Mouse (Mus musculus): ENCODE measurements around the gene 1700017D01Rik. TPM values are rescaled to one million over a fixed set of nuclear protein-coding genes. Genes with fewer than 3 reads are reported as not detected.
A peak's percentile ranks its signal among the peaks of the same experiment; 100 is the strongest.
"Not testable (repeated sequence)": the region's sequence is repeated elsewhere in the genome, so short reads cannot be mapped to it uniquely, and the experiment has no call there.

The 1700017D01Rik gene
- polyA plus RNA-seq, 1 experiment from 2014 or later: not detected

DNA sequence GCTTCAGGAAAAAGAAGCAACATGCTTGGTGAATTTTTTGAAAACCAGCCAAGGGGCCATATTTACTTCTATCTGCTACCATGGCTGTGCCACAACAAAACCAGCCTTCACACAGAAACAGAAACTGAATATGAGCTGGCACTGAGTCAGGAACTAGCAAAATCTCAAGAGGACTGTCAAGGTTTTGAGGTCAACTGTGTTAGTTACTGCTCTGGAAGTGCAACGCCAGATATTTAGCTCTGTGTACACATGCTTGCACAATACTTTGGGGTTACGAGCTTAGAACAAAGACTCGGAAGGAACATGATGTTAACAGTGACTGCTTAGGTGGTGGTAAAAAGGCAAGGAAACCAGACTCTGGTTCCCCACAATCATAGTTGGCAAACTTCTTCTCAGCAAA is 22.9 kb downstream of the 1700017D01Rik start:
- no peak for ATAC-seq (ENCODE audit: low read depth)
- H3K4me2 ChIP-seq (ENCODE audit: low read depth, low read length): no peak overlapping the region
- H3K9ac ChIP-seq (ENCODE audit: low read depth, low read length): no peak overlapping the region
- no peaks in the 10 kb centered on the region for H3K4me1 ChIP-seq (ENCODE audit: control insufficient read depth, insufficient read depth, low read length)
- no peak overlapping the region for H3K4me3 ChIP-seq (ENCODE audit: low read depth, low read length)
- peak; percentile 1 for DNase-seq (ENCODE audit: low spot score)
- no peaks in the 10 kb centered on the region for H3K36me3 ChIP-seq (ENCODE audit: control insufficient read depth, insufficient read depth, low read length)
- WGBS: 84% methylated on average over 3 of the region's 3 CpGs
- H3K9me3 ChIP-seq (ENCODE audit: control insufficient read depth, low read length): no peaks in the 10 kb centered on the region
- H3K27ac ChIP-seq (replicated peaks; ENCODE audit: low read depth, low read length): no peak overlapping the region
- no peaks in the 10 kb centered on the region for H3K27me3 ChIP-seq (replicated peaks; ENCODE audit: control insufficient read depth, insufficient read depth, low read length)

DNA sequence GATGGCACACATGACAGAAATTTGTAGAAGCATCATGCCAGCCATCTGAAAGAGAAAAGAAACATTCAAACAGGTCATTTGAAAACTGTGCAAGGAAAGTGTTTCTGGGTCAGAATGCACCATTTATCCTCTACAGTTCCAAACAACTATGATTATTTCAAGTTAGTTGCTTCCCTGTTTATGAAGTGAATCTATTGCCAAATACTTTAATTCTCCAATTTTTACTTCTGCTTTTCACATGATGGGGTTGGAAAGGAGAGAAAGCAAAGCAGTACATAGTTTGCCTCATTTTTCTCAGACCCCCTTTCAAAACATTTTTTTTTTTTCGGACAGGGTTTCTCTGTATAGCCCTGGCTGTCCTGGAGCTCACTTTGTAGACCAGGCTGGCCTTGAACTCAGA is 28.8 kb downstream of the 1700017D01Rik start:
- WGBS: 74% methylated on average over 1 of the region's 1 CpGs
- Histone ChIP-seq H3K27me3 (replicated peaks; ENCODE audit: control insufficient read depth, insufficient read depth, low read length) (no peaks in the 10 kb centered on the region), H3K9me3 (ENCODE audit: control insufficient read depth, low read length) (no peaks in the 10 kb centered on the region), H3K27ac (replicated peaks; ENCODE audit: low read depth, low read length) (no peak overlapping the region), H3K4me3 (ENCODE audit: low read depth, low read length) (no peak overlapping the region), H3K4me1 (ENCODE audit: control insufficient read depth, insufficient read depth, low read length) (no peaks in the 10 kb centered on the region), H3K36me3 (ENCODE audit: control insufficient read depth, insufficient read depth, low read length) (no peaks in the 10 kb centered on the region), H3K4me2 (ENCODE audit: low read depth, low read length) (no peak overlapping the region), H3K9ac (ENCODE audit: low read depth, low read length) (no peak overlapping the region)
- ATAC-seq (ENCODE audit: low read depth) (no peak), DNase-seq (ENCODE audit: low spot score) (no peak)

DNA sequence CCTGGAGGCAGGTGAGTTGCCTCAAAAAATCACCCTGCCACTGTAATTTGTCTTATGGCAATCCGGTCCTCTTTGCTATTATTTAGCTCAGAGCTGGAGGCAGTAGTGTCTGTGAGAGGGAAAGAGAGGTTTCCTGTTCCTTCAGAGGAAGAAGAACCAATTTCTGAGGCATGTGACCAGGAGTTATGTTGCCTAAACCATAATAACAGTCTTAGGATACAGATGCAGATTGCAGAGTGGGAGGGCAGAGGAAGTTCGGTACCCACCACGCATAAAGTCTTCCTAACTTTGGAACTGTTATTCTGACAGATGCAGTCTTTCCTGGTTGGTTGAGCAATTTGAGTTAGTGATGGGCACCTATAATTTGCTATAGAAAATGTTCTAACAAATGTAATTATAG is 32.3 kb downstream of the 1700017D01Rik start:
- Histone ChIP-seq H3K9me3 (ENCODE audit: control insufficient read depth, low read length) (no peaks in the 10 kb centered on the region), H3K4me1 (ENCODE audit: control insufficient read depth, insufficient read depth, low read length) (no peaks in the 10 kb centered on the region), H3K9ac (ENCODE audit: low read depth, low read length) (no peak overlapping the region), H3K27ac (replicated peaks; ENCODE audit: low read depth, low read length) (no peak overlapping the region), H3K36me3 (ENCODE audit: control insufficient read depth, insufficient read depth, low read length) (no peaks in the 10 kb centered on the region), H3K4me3 (ENCODE audit: low read depth, low read length) (no peak overlapping the region), H3K4me2 (ENCODE audit: low read depth, low read length) (no peak overlapping the region), H3K27me3 (replicated peaks; ENCODE audit: control insufficient read depth, insufficient read depth, low read length) (peaks cover 3% of the 10 kb centered on the region; the same call in 1 of the 2 replicates)
- DNase-seq (ENCODE audit: low spot score): no peak
- no peak for ATAC-seq (ENCODE audit: low read depth)
- WGBS: 81% methylated on average over 3 of the region's 3 CpGs

DNA sequence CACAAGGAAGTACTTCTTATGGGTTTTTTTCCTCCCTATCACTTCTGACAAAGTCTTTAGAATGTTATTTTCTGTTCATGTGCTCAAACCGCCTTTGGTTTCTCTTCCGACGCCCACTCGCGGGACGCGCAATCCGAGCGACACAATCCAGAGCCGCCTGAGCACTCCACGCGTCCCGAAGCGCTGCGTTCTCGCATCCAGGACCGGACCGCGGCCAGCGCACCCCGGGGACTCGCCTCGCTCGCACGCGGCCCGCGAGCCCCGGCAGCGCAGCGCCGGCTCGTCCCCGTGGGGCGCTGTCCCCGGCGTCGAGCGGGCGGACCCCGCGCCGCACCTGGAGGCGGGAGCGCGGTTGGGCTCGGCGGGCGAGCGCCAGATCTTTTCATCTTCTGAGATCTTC is 38.5 kb downstream of the 1700017D01Rik start:
- H3K9ac ChIP-seq (ENCODE audit: low read depth, low read length); H3K27ac ChIP-seq (replicated peaks; ENCODE audit: low read depth, low read length); H3K36me3 ChIP-seq (ENCODE audit: control insufficient read depth, insufficient read depth, low read length); ATAC-seq (ENCODE audit: low read depth); DNase-seq (ENCODE audit: low spot score); H3K9me3 ChIP-seq (ENCODE audit: control insufficient read depth, low read length); H3K4me1 ChIP-seq (ENCODE audit: control insufficient read depth, insufficient read depth, low read length): not testable (repeated sequence)
- Histone ChIP-seq H3K4me3 (ENCODE audit: low read depth, low read length) (peak overlapping the region; percentile 38), H3K27me3 (replicated peaks; ENCODE audit: control insufficient read depth, insufficient read depth, low read length) (peaks cover 11% of the 10 kb centered on the region), H3K4me2 (ENCODE audit: low read depth, low read length) (peak overlapping the region; percentile 52)
- WGBS: 4% methylated on average over 49 of the region's 50 CpGs

DNA sequence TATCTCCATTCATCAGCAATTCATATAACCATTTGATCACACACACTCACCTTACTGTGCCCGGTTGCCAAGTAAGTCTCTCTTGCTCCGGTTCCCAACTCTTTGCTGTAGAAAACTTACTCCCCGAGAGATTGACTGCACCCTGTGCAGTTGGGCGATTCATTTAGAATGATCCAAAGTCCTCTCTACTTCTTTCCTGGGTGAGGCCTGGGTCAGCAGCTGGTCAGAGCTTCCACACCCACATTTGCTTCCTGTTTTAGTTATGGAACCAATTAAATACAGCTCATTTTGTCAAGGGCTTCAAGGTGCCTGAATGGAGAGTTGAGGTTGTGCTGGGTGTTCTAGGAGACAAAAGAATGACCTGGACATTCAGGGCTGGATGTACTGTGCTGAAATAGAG is 49.7 kb downstream of the 1700017D01Rik start, which contains the start of gene Ms4a8a:
Gene Ms4a8a, minus strand, starts transcription at position 169 of the 400 bp plus-strand sequence.
- ATAC-seq (ENCODE audit: low read depth) (no peak), DNase-seq (ENCODE audit: low spot score) (no peak)
- no peaks in the 10 kb centered on the region for H3K27me3 ChIP-seq (replicated peaks; ENCODE audit: control insufficient read depth, insufficient read depth, low read length)
- no peaks in the 10 kb centered on the region for H3K36me3 ChIP-seq (ENCODE audit: control insufficient read depth, insufficient read depth, low read length)
- no peak within 1 kb of the TSS for H3K4me3 ChIP-seq (ENCODE audit: low read depth, low read length)
- H3K9ac ChIP-seq (ENCODE audit: low read depth, low read length): no peak within 1 kb of the TSS
- H3K4me2 ChIP-seq (ENCODE audit: low read depth, low read length): no peak within 1 kb of the TSS
- H3K9me3 ChIP-seq (ENCODE audit: control insufficient read depth, low read length): no peaks in the 10 kb centered on the region
- H3K27ac ChIP-seq (replicated peaks; ENCODE audit: low read depth, low read length): no peak within 1 kb of the TSS
- 86% methylated on average over 4 of the region's 4 CpGs for WGBS
- no peaks in the 10 kb centered on the region for H3K4me1 ChIP-seq (ENCODE audit: control insufficient read depth, insufficient read depth, low read length)

DNA sequence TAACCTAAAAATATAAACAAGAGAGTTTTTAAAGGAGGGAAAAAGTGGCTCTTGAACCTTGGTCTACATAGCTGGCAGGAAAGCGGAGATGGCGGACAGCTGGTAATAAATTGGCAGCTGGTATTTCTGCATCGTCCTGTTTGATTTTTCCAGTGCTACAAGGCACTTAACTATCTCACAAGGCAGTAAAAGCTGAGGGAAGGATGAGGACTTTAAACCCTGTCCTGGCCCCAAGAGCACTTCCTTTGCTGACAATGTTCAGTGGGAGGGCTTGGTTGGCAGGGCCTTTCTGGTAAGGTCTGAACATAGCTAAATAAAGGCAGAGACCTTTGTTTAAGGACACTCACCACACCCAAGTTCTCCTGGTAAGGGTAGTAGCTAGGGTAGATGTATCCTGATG is 60.3 kb downstream of the 1700017D01Rik start:
- no peaks in the 10 kb centered on the region for H3K4me1 ChIP-seq (ENCODE audit: control insufficient read depth, insufficient read depth, low read length)
- H3K36me3 ChIP-seq (ENCODE audit: control insufficient read depth, insufficient read depth, low read length): no peaks in the 10 kb centered on the region
- DNase-seq (ENCODE audit: low spot score) (no peak), ATAC-seq (ENCODE audit: low read depth) (no peak)
- H3K27me3 ChIP-seq (replicated peaks; ENCODE audit: control insufficient read depth, insufficient read depth, low read length): no peaks in the 10 kb centered on the region
- H3K27ac ChIP-seq (replicated peaks; ENCODE audit: low read depth, low read length): no peak overlapping the region
- H3K4me3 ChIP-seq (ENCODE audit: low read depth, low read length): no peak overlapping the region
- H3K4me2 ChIP-seq (ENCODE audit: low read depth, low read length): no peak overlapping the region
- 87% methylated on average over 3 of the region's 3 CpGs for WGBS
- no peak overlapping the region for H3K9ac ChIP-seq (ENCODE audit: low read depth, low read length)
- H3K9me3 ChIP-seq (ENCODE audit: control insufficient read depth, low read length): 0 out of 2 replicates have a peak, but pooled peaks cover 5% of the 10 kb centered on the region

DNA sequence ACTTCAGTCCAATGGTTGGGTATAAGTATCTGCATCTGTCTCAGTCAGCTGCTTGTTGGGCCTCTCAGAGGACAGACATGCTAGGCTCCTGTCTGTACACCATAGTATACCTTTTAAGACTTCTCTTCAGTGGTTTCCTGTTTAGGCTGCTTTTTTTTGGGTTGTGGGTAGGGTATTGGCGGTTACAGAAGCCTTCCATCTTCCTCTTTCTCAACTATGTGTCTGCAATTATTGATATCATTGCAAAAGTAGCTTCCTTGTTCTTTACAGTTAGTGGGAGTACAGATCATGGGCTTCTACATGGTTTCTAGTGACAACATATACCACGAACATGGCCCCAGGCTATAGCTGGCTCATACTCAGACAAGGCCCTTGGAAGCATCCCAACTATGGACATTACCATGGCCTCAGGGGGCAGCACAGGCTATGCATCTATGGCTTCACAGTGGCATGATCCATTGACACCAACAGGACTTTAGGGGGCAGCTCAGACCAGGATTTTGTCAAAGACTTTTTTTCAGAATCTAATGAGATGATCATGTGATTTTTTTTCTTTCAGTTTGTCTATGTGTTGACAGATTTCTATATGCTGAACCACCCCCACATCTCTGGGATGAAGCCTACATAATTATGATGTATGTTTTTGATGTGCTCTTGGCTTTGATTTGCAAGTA is 65.3 kb downstream of the 1700017D01Rik start:
- no peak overlapping the region for H3K9ac ChIP-seq (ENCODE audit: low read depth, low read length)
- no peak overlapping the region for H3K4me2 ChIP-seq (ENCODE audit: low read depth, low read length)
- H3K27ac ChIP-seq (replicated peaks; ENCODE audit: low read depth, low read length): no peak overlapping the region
- H3K4me1 ChIP-seq (ENCODE audit: control insufficient read depth, insufficient read depth, low read length): no peaks in the 10 kb centered on the region
- WGBS: 92% methylated on average over 2 of the region's 2 CpGs
- no peak overlapping the region for H3K4me3 ChIP-seq (ENCODE audit: low read depth, low read length)
- H3K9me3 ChIP-seq (ENCODE audit: control insufficient read depth, low read length): 0 out of 2 replicates have a peak, but pooled peaks cover 5% of the 10 kb centered on the region
- no peaks in the 10 kb centered on the region for H3K36me3 ChIP-seq (ENCODE audit: control insufficient read depth, insufficient read depth, low read length)
- no peaks in the 10 kb centered on the region for H3K27me3 ChIP-seq (replicated peaks; ENCODE audit: control insufficient read depth, insufficient read depth, low read length)
- ATAC-seq (ENCODE audit: low read depth): no peak
- no peak for DNase-seq (ENCODE audit: low spot score)

DNA sequence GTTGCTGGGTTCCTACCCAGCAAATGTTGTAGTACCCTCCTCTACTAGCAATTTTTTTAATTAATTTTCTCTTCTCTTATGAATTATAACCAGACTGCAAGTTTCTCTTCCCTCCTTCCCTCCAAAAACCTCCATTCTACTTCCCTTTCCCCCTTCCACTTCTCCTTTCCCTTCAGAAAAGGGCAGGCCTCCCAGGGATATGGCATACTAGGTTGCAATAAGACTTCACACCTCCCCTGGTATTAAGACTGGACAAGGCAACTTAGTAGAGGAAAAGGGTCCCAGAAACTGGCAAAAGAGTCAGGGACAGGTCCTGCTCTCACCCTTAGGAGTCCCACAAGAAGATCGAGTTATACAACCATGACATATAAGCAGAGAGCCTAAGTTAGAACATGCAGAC is 69.8 kb downstream of the 1700017D01Rik start:
- Histone ChIP-seq H3K9ac (ENCODE audit: low read depth, low read length) (no peak overlapping the region), H3K9me3 (ENCODE audit: control insufficient read depth, low read length) (0 out of 2 replicates have a peak, but pooled peaks cover 3% of the 10 kb centered on the region), H3K27ac (replicated peaks; ENCODE audit: low read depth, low read length) (no peak overlapping the region), H3K4me1 (ENCODE audit: control insufficient read depth, insufficient read depth, low read length) (no peaks in the 10 kb centered on the region), H3K4me3 (ENCODE audit: low read depth, low read length) (no peak overlapping the region), H3K36me3 (ENCODE audit: control insufficient read depth, insufficient read depth, low read length) (no peaks in the 10 kb centered on the region), H3K4me2 (ENCODE audit: low read depth, low read length) (no peak overlapping the region), H3K27me3 (replicated peaks; ENCODE audit: control insufficient read depth, insufficient read depth, low read length) (no peaks in the 10 kb centered on the region)
- WGBS: 64% methylated on average over 1 of the region's 1 CpGs
- DNase-seq (ENCODE audit: low spot score) (no peak), ATAC-seq (ENCODE audit: low read depth) (no peak)

DNA sequence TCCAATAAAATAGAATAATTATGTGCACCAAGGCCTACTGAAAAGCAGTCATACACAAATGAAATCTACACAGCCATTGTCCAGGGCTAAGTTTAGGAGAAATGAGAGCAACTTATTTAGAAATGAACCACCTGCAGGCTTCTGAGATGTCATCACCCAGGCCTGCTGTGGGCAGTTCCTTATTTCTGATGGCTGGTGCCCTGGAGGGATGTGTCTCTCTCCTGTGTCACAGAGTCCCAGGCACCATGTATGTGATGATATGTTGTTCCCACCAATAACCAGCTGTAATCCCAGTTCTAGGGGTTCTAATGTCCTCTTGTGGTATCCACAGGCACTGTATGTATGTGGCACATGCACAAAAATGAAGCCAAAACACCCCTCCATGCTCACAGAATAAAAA is 70.7 kb downstream of the 1700017D01Rik start:
- Histone ChIP-seq H3K9me3 (ENCODE audit: control insufficient read depth, low read length) (no peaks in the 10 kb centered on the region), H3K4me3 (ENCODE audit: low read depth, low read length) (no peak overlapping the region), H3K4me1 (ENCODE audit: control insufficient read depth, insufficient read depth, low read length) (no peaks in the 10 kb centered on the region), H3K9ac (ENCODE audit: low read depth, low read length) (no peak overlapping the region), H3K4me2 (ENCODE audit: low read depth, low read length) (no peak overlapping the region), H3K36me3 (ENCODE audit: control insufficient read depth, insufficient read depth, low read length) (no peaks in the 10 kb centered on the region), H3K27ac (replicated peaks; ENCODE audit: low read depth, low read length) (no peak overlapping the region), H3K27me3 (replicated peaks; ENCODE audit: control insufficient read depth, insufficient read depth, low read length) (no peaks in the 10 kb centered on the region)
- ATAC-seq (ENCODE audit: low read depth) (no peak), DNase-seq (ENCODE audit: low spot score) (no peak)
